Mouse (Mus musculus) midbrain, embryonic 14.5 days (tissue): Measurements from ENCODE around the gene Tmem51. TPM values are rescaled to one million over a fixed set of nuclear protein-coding genes. Genes with fewer than 3 reads are reported as not detected.
"Not testable (repeated sequence)": the region's sequence is repeated elsewhere in the genome, so short reads cannot be mapped to it uniquely, and the experiment has no call there.

Experiments used
- ATAC-seq: fragments of 200-750 bp; cut with Nextera tagmentation; 2 replicates; pipeline ENCODE4 v1.8.0; 2017; ENCODE audit warnings: moderate number of reproducible peaks, moderate library complexity; ENCODE audit not compliant: low FRiP score, low TSS enrichment
- DNase-seq: peaks from one replicate; pipeline ENCODE4 v3.0.0-alpha.2; 2015
- H3K27ac ChIP-seq: fragments of 300-500 bp; sonication (generic); replicated peaks from 2 replicates; pipeline ENCODE4 v1.5.1; 2014; ENCODE audit warnings: mild to moderate bottlenecking, low read depth, low read length, moderate library complexity
- H3K27me3 ChIP-seq: fragments of 300-500 bp; sonication (generic); 2 replicates; pipeline ENCODE4 v1.6.1; 2014; ENCODE audit warnings: low read length, control low read depth, mixed read lengths; ENCODE audit not compliant: control insufficient read depth, insufficient read depth
- H3K36me3 ChIP-seq: fragments of 300-500 bp; sonication (generic); 2 replicates; pipeline ENCODE4 v1.6.1; 2014; ENCODE audit warnings: low read length, control low read depth; ENCODE audit not compliant: control insufficient read depth, insufficient read depth
- H3K4me1 ChIP-seq: fragments of 300-500 bp; sonication (generic); 2 replicates; pipeline ENCODE4 v1.6.1; 2014; ENCODE audit warnings: mild to moderate bottlenecking, antibody characterized with exemption, low read length, control low read depth; ENCODE audit not compliant: control insufficient read depth, insufficient read depth
- H3K4me2 ChIP-seq: fragments of 300-500 bp; sonication (generic); 2 replicates; pipeline ENCODE4 v1.6.1; 2014; ENCODE audit warnings: mild to moderate bottlenecking, low read length, moderate library complexity
- H3K4me3 ChIP-seq: fragments of 300-500 bp; sonication (generic); replicated peaks from 2 replicates; pipeline ENCODE4 v1.5.1; 2014; ENCODE audit warnings: low read depth, low read length
- H3K9ac ChIP-seq: fragments of 300-500 bp; sonication (generic); replicated peaks from 2 replicates; pipeline ENCODE4 v1.6.1; 2014; ENCODE audit warnings: mild to moderate bottlenecking, low read length, moderate library complexity
- H3K9me3 ChIP-seq: fragments of 300-500 bp; sonication (generic); 2 replicates; pipeline ENCODE4 v1.6.1; 2016; ENCODE audit warnings: low read length, control low read depth, mixed read lengths; ENCODE audit not compliant: control insufficient read depth
- WGBS: fragments of 180-500 bp; shearing (Covaris S2); extraction: QIAGEN DNeasy Blood & Tissue Kit; methylation state at CpG from one replicate; pipeline ENCODE4 v1.1.7; 2014; 5-methylcytosine and 5-hydroxymethylcytosine counted together
- polyA plus RNA-seq: library from polyadenylated mRNA; unstranded; fragments of >200 nt; fragmentation: Nextera tagmentation; extraction: Ambion mirVana; gene quantifications from 2 replicates; pipeline ENCODE4 v1.2.1, GENCODE M21; 2014

Gene Tmem51
- polyA plus RNA-seq, 1 experiment from 2014 or later = 7.2 TPM

GRCm38 (mm10) chr4:142059113-142059840 is 24.8 kb downstream of the Tmem51 start:
- H3K4me3 ChIP-seq = no peak overlapping the region
- no peak overlapping the region for H3K27ac ChIP-seq
- no peaks in the 10 kb centered on the region for H3K9me3 ChIP-seq
- no peak overlapping the region for H3K9ac ChIP-seq
- no peaks in the 10 kb centered on the region for H3K36me3 ChIP-seq
- ATAC-seq (no peak), DNase-seq (no peak)
- WGBS = 78% methylated on average over 13 of the region's 13 CpGs
- H3K4me1 ChIP-seq = no peaks in the 10 kb centered on the region
- no peaks in the 10 kb centered on the region for H3K27me3 ChIP-seq
- no peak overlapping the region for H3K4me2 ChIP-seq

- DNase-seq = peak; percentile 43
- H3K9ac ChIP-seq = no peak overlapping the region
- H3K27ac ChIP-seq = no peak overlapping the region
These were observed 26.4 kb downstream of the Tmem51 start for GRCm38 (mm10) chr4:142057529-142058216.

GRCm38 (mm10) chr4:142055600-142055999 is 28.5 kb downstream of the Tmem51 start:
- no peak overlapping the region for H3K27ac ChIP-seq
- H3K9me3 ChIP-seq = no peaks in the 10 kb centered on the region
- H3K9ac ChIP-seq = no peak overlapping the region
- DNase-seq (no peak), ATAC-seq (no peak)
- no peak overlapping the region for H3K4me3 ChIP-seq
- 85% methylated on average over 8 of the region's 8 CpGs for WGBS
- no peaks in the 10 kb centered on the region for H3K4me1 ChIP-seq
- no peaks in the 10 kb centered on the region for H3K36me3 ChIP-seq
- no peak overlapping the region for H3K4me2 ChIP-seq
- H3K27me3 ChIP-seq = no peaks in the 10 kb centered on the region

More at GRCm38 (mm10) chr4:142057529-142058216, 26.4 kb downstream of the Tmem51 start:
- H3K27me3 ChIP-seq = no peaks in the 10 kb centered on the region
- no peaks in the 10 kb centered on the region for H3K4me1 ChIP-seq
- no peak for ATAC-seq
- H3K4me3 ChIP-seq = no peak overlapping the region
- H3K9me3 ChIP-seq = no peaks in the 10 kb centered on the region
- H3K4me2 ChIP-seq = no peak overlapping the region
- H3K36me3 ChIP-seq = no peaks in the 10 kb centered on the region
- WGBS = 75% methylated on average over 22 of the region's 22 CpGs

GRCm38 (mm10) chr4:142054580-142054979 is 29.5 kb downstream of the Tmem51 start:
- WGBS = 83% methylated on average over 11 of the region's 11 CpGs
- no peak overlapping the region for H3K4me2 ChIP-seq
- no peaks in the 10 kb centered on the region for H3K4me1 ChIP-seq
- no peak for DNase-seq
- H3K4me3 ChIP-seq = no peak overlapping the region
- H3K9me3 ChIP-seq = no peaks in the 10 kb centered on the region
- H3K36me3 ChIP-seq = no peaks in the 10 kb centered on the region
- no peaks in the 10 kb centered on the region for H3K27me3 ChIP-seq
- H3K27ac ChIP-seq = no peak overlapping the region
- ATAC-seq = no peak
- H3K9ac ChIP-seq = no peak overlapping the region

GRCm38 (mm10) chr4:142053661-142054448 is 30.2 kb downstream of the Tmem51 start:
- H3K4me3 ChIP-seq = no peak overlapping the region
- 53% methylated on average over 9 of the region's 9 CpGs for WGBS
- peak; percentile 37 for DNase-seq
- H3K4me1 ChIP-seq = no peaks in the 10 kb centered on the region
- no peaks in the 10 kb centered on the region for H3K27me3 ChIP-seq
- no peaks in the 10 kb centered on the region for H3K36me3 ChIP-seq
- H3K4me2 ChIP-seq = no peak overlapping the region
- H3K9me3 ChIP-seq = no peaks in the 10 kb centered on the region
- no peak for ATAC-seq
- H3K9ac ChIP-seq = no peak overlapping the region
- no peak overlapping the region for H3K27ac ChIP-seq

GRCm38 (mm10) chr4:142053261-142053660 is 30.8 kb downstream of the Tmem51 start:
- ATAC-seq = no peak
- Histone ChIP-seq H3K4me3 (no peak overlapping the region), H3K9me3 (no peaks in the 10 kb centered on the region), H3K4me1 (no peaks in the 10 kb centered on the region), H3K27me3 (no peaks in the 10 kb centered on the region), H3K36me3 (no peaks in the 10 kb centered on the region), H3K27ac (no peak overlapping the region), H3K9ac (no peak overlapping the region), H3K4me2 (no peak overlapping the region)
- DNase-seq = no peak
- 74% methylated on average over 4 of the region's 4 CpGs for WGBS

- H3K27me3 ChIP-seq = no peaks in the 10 kb centered on the region
- no peaks in the 10 kb centered on the region for H3K9me3 ChIP-seq
- ATAC-seq (no peak), DNase-seq (no peak)
- H3K4me3 ChIP-seq = no peak overlapping the region
- H3K36me3 ChIP-seq = no peaks in the 10 kb centered on the region
- H3K4me2 ChIP-seq = no peak overlapping the region
- WGBS = 55% methylated on average over 22 of the region's 22 CpGs
- no peak overlapping the region for H3K27ac ChIP-seq
- no peaks in the 10 kb centered on the region for H3K4me1 ChIP-seq
- H3K9ac ChIP-seq = no peak overlapping the region
These were observed 31.5 kb downstream of the Tmem51 start for GRCm38 (mm10) chr4:142052391-142053132.

- H3K4me2 ChIP-seq, ATAC-seq, H3K36me3 ChIP-seq, H3K9me3 ChIP-seq, H3K27ac ChIP-seq, H3K4me1 ChIP-seq, H3K9ac ChIP-seq, DNase-seq, H3K27me3 ChIP-seq, H3K4me3 ChIP-seq: not testable (repeated sequence)
- 94% methylated on average over 6 of the region's 6 CpGs for WGBS
These were observed 32.2 kb downstream of the Tmem51 start for GRCm38 (mm10) chr4:142051883-142052282.
